Mouse (Mus musculus): ENCODE results near the gene Ncan. TPM values are rescaled to one million over a fixed set of nuclear protein-coding genes. Genes with fewer than 3 reads are reported as not detected.

Ncan gene
- total RNA-seq (2023) = under 1 TPM in 1 of 2 experiments, not detected in 1; 0.17 TPM

GRCm38 (mm10) chr8:70120667-70121066, at the start of gene Ncan:
Gene Ncan (minus strand): TSS chr8:70120873.

GRCm38 (mm10) chr8:70139026-70139857, 18.6 kb upstream of the Ncan start, which contains the start of the genes Rfxank, Borcs8 and Mef2b:
Gene Rfxank (minus strand): TSS chr8:70139154.
Gene Borcs8 (plus strand): TSS chr8:70139499.
Gene Mef2b (plus strand): TSS chr8:70139711.

GRCm38 (mm10) chr8:70131166-70131883, 10.7 kb upstream of the Ncan start, which contains the start of gene Nr2c2ap:
Gene Nr2c2ap (plus strand): TSS chr8:70131333.

GRCm38 (mm10) chr8:70083285-70083684, 37.4 kb downstream of the Ncan start, which contains the start of gene Hapln4:
Gene Hapln4 (plus strand): TSS chr8:70083457.

GRCm38 (mm10) chr8:70072441-70073069, 48.1 kb downstream of the Ncan start, which contains the start of gene Tm6sf2:
Gene Tm6sf2 (plus strand): TSS chr8:70072924.

Other genes with a start within 250 kb of the Ncan start
- under 1 TPM in 1 of 2 experiments, not detected in 1; 0.15 TPM for gene Cilp2, start 233.2 kb downstream of the Ncan start, total RNA-seq (2023)
- under 1 TPM; 0.42 to 0.96 TPM for gene Tssk6, start 218.7 kb downstream of the Ncan start, total RNA-seq (2023)
- gene Ndufa13, start 218.3 kb downstream of the Ncan start, total RNA-seq (2023) = 10 to 100 TPM; 44.0 to 54.0 TPM
- gene Yjefn3, start 218.2 kb downstream of the Ncan start, total RNA-seq (2023) = not detected
- 10 to 100 TPM; 94.1 to 97.5 TPM for gene Gatad2a, start 124.5 kb downstream of the Ncan start, total RNA-seq (2023)
- 100 to 1,000 TPM; 132 to 142 TPM for gene Mau2, start 78.1 kb downstream of the Ncan start, total RNA-seq (2023)
- 10 to 100 TPM; 46.0 to 51.2 TPM for gene Sugp1, start 78.1 kb downstream of the Ncan start, total RNA-seq (2023)
- under 1 TPM; 0.38 to 0.80 TPM for gene Tm6sf2, start 47.9 kb downstream of the Ncan start, total RNA-seq (2023)
- not detected for gene Hapln4, start 37.4 kb downstream of the Ncan start, total RNA-seq (2023)
- gene Nr2c2ap, start 10.5 kb upstream of the Ncan start, total RNA-seq (2023) = 10 to 100 TPM; 29.9 to 33.8 TPM
- 10 to 100 TPM; 35.2 to 37.1 TPM for gene Rfxank, start 18.3 kb upstream of the Ncan start, total RNA-seq (2023)
- gene Borcs8, start 18.6 kb upstream of the Ncan start, total RNA-seq (2023) = 10 to 100 TPM; 61.0 to 62.8 TPM
- 1 to 10 TPM; 2.8 to 3.5 TPM for gene Mef2b, start 18.8 kb upstream of the Ncan start, total RNA-seq (2023)
- gene Tmem161a, start 51.5 kb upstream of the Ncan start, total RNA-seq (2023) = 10 to 100 TPM; 42.8 to 48.4 TPM
- 1 to 10 TPM; 8.1 to 9.4 TPM for gene Slc25a42, start 91.4 kb upstream of the Ncan start, total RNA-seq (2023)
- 10 to 100 TPM; 95.5 to 95.6 TPM for gene Sugp2, start 113.4 kb upstream of the Ncan start, total RNA-seq (2023)
- 10 to 100 TPM; 11.3 to 15.3 TPM for gene Armc6, start 113.6 kb upstream of the Ncan start, total RNA-seq (2023)
- gene Homer3, start 162.0 kb upstream of the Ncan start, total RNA-seq (2023) = 10 to 100 TPM in 1 of 2 experiments, 1 to 10 TPM in 1; 9.6 to 13.6 TPM
- gene Ddx49, start 181.6 kb upstream of the Ncan start, total RNA-seq (2023) = 10 to 100 TPM; 57.6 to 88.0 TPM
- 100 to 1,000 TPM; 101 to 134 TPM for gene Cope, start 181.6 kb upstream of the Ncan start, total RNA-seq (2023)
- gene Cers1, start 194.9 kb upstream of the Ncan start, total RNA-seq (2023) = not detected
- not detected for gene Gdf1, start 208.9 kb upstream of the Ncan start, total RNA-seq (2023)
- gene Upf1, start 232.4 kb upstream of the Ncan start, total RNA-seq (2023) = 10 to 100 TPM; 71.0 to 78.4 TPM